ENCODE assay signal across 20 mouse cellular contexts in genomic region chr11:46739501-46739900, GRCm38 (mm10). TPM values are rescaled to one million over a fixed set of nuclear protein-coding genes. Genes with fewer than 3 reads are reported as not detected.
"Had no signal": no experiment of that assay in that cellular context is flagged by ENCODE, and none has a peak within 500 bp of the region (broad histone marks: within the 10 kb centered on the region; RNA-seq: fewer than 3 reads in every experiment).

No protein-coding gene starts in this region.

- H3K9ac ChIP-seq: liver, embryonic 13.5 days; liver, embryonic 15.5 days; liver, postnatal 0 days; midbrain, embryonic 13.5 days; midbrain, embryonic 15.5 days; neural tube, embryonic 12.5 days; stomach, embryonic 15.5 days had no signal

- H3K27ac ChIP-seq: liver, embryonic 13.5 days; liver, embryonic 15.5 days; macrophage; midbrain, embryonic 13.5 days; midbrain, embryonic 15.5 days; neural tube, embryonic 12.5 days; stomach, embryonic 15.5 days; stomach, postnatal 0 days had no signal

- H3K9me3 ChIP-seq: liver, embryonic 13.5 days; liver, embryonic 15.5 days; megakaryocyte, embryonic 14.5 days; midbrain, embryonic 13.5 days; midbrain, embryonic 15.5 days; neural tube, embryonic 12.5 days; stomach, embryonic 15.5 days had no signal

- ATAC-seq: liver, postnatal 0 days; midbrain, embryonic 13.5 days; midbrain, embryonic 15.5 days had no signal

- DNase-seq: liver, embryonic 13.5 days; liver, postnatal 0 days; lung, adult 2 months; right cerebral cortex, postnatal 14 days; thymus, adult 2 months; thymus, postnatal 25 days; thymus, postnatal 4 days had no signal

- H3K27me3 ChIP-seq: liver, embryonic 13.5 days; liver, embryonic 15.5 days; megakaryocyte, embryonic 14.5 days; midbrain, embryonic 13.5 days; midbrain, embryonic 15.5 days; neural tube, embryonic 12.5 days; stomach, embryonic 15.5 days had no signal

- H3K36me3 ChIP-seq: liver, embryonic 13.5 days; liver, embryonic 15.5 days; midbrain, embryonic 13.5 days; midbrain, embryonic 15.5 days; neural tube, embryonic 12.5 days; stomach, embryonic 15.5 days had no signal

- H3K4me3 ChIP-seq: liver, embryonic 13.5 days; liver, embryonic 15.5 days; megakaryocyte, embryonic 14.5 days; midbrain, embryonic 13.5 days; midbrain, embryonic 15.5 days; neural tube, embryonic 12.5 days; stomach, embryonic 15.5 days had no signal

- H3K4me2 ChIP-seq: liver, embryonic 11.5 days; liver, embryonic 13.5 days; liver, embryonic 15.5 days; midbrain, embryonic 11.5 days; midbrain, embryonic 13.5 days; midbrain, embryonic 15.5 days; neural tube, embryonic 12.5 days; stomach, embryonic 15.5 days had no signal

- H3K4me1 ChIP-seq: liver, embryonic 13.5 days; liver, embryonic 15.5 days; megakaryocyte, embryonic 14.5 days; midbrain, embryonic 13.5 days; midbrain, embryonic 15.5 days; neural tube, embryonic 12.5 days; stomach, embryonic 15.5 days had no signal

RNA-seq across cellular contexts. Expression of gene Havcr1, which starts 4.6 kb away (rescaled TPM):
- polyA plus RNA-seq: liver, embryonic 13.5 days; liver, embryonic 15.5 days; liver, postnatal 0 days; midbrain, embryonic 11.5 days; midbrain, embryonic 13.5 days; midbrain, embryonic 15.5 days; midbrain, postnatal 0 days; neural tube, embryonic 12.5 days; neural tube, embryonic 14.5 days; stomach, embryonic 15.5 days; stomach, postnatal 0 days had no signal

RNA-seq across cellular contexts. Expression of gene Timd2, which starts 32.6 kb away (rescaled TPM):
- polyA plus RNA-seq: lung, adult 2 months; macrophage; midbrain, postnatal 0 days; neural tube, embryonic 12.5 days; neural tube, embryonic 14.5 days; stomach, postnatal 0 days; urinary bladder, adult 2 months had no signal
